In the genomic region with DNA sequence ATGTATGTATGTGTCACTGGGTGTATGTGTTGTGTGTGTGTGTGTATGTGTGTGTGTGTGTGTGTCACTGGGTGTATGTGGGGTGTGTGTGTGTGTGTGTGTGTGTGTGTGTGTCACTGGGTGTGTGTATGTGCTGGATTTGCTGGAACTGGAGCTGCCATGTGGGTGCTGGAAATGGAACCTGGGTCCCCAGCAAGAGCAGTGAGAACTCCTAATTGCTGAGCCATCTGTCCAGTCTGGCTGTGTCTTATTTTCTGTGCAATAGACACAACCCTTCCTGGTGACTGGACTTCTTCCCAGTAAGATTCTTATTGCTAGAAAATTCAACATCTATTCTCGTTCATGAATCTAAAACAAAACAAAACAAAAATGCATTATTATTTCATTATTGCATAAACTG, we compare ENCODE assay signal across 14 mouse cellular contexts.
"Had no signal": no experiment of that assay in that cellular context is flagged by ENCODE, and none has a peak within 500 bp of the region (broad histone marks: within the 10 kb centered on the region; RNA-seq: fewer than 3 reads in every experiment).

No protein-coding gene starts in this region.

- H3K4me1 ChIP-seq: liver, embryonic 12.5 days; megakaryocyte, embryonic 14.5 days; stomach, embryonic 15.5 days had no signal

- H3K4me2 ChIP-seq: limb, embryonic 15.5 days; liver, embryonic 12.5 days; lung, embryonic 14.5 days; midbrain, embryonic 11.5 days; midbrain, embryonic 15.5 days; neural tube, embryonic 12.5 days; stomach, embryonic 15.5 days had no signal

- ATAC-seq: liver, embryonic 12.5 days; midbrain, embryonic 15.5 days had no signal

- H3K27ac ChIP-seq: limb, embryonic 15.5 days; liver, embryonic 12.5 days; macrophage; midbrain, embryonic 15.5 days; neural tube, embryonic 12.5 days; stomach, embryonic 15.5 days had no signal

- DNase-seq: kidney, postnatal 25 days; layer of hippocampus, adult 9-11 months; layer of hippocampus, postnatal 36 days; lung, embryonic 14.5 days; lung, postnatal 10 days; thymus, postnatal 36 days had no signal

- H3K36me3 ChIP-seq: limb, embryonic 15.5 days; liver, embryonic 12.5 days; midbrain, embryonic 15.5 days; neural tube, embryonic 12.5 days; stomach, embryonic 15.5 days had no signal

- H3K4me3 ChIP-seq: limb, embryonic 15.5 days; liver, embryonic 12.5 days; megakaryocyte, embryonic 14.5 days; midbrain, embryonic 15.5 days; neural tube, embryonic 12.5 days; stomach, embryonic 15.5 days had no signal

- H3K9ac ChIP-seq: limb, embryonic 15.5 days; liver, embryonic 12.5 days; lung, embryonic 14.5 days; midbrain, embryonic 15.5 days; neural tube, embryonic 12.5 days; stomach, embryonic 15.5 days had no signal

- H3K9me3 ChIP-seq: limb, embryonic 15.5 days; liver, embryonic 12.5 days; midbrain, embryonic 15.5 days; neural tube, embryonic 12.5 days; stomach, embryonic 15.5 days had no signal

- H3K27me3 ChIP-seq: limb, embryonic 15.5 days; liver, embryonic 12.5 days; megakaryocyte, embryonic 14.5 days; stomach, embryonic 15.5 days had no signal
